Mouse (Mus musculus): ENCODE results near the gene Rbfox2. TPM values are rescaled to one million over a fixed set of nuclear protein-coding genes. Genes with fewer than 3 reads are reported as not detected.

Gene Rbfox2
- total RNA-seq, 2 experiments from 2014 or later, result 244 to 265 TPM

GRCm38 (mm10) chr15:77243876-77244560, 62.8 kb downstream of the Rbfox2 start:
- no peak for DNase-seq (ENCODE audit: low spot score in 2 of 2)
- intact Hi-C loops (cut with DNase I), result no loop called here

DNA sequence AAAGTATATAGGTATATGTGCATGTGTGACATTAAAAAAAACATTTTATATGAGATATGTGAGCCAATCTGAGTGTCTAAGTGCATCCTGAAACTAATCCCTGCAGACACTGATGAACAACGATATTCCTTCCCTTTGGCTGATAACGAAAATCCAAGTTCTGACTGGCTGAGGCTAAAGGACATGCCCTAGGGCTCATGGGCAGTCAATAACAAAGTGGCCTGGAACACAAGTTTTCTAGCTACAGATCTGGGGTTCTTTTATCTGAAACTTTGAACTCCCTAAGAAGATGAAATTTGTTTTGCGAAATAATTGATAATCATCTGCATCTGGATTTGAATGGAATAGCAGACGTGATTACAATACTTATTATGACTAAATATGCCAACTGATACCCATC, 66.2 kb downstream of the Rbfox2 start:
- intact Hi-C loops (cut with DNase I), result no loop called here
- no peak for DNase-seq (ENCODE audit: low spot score in 2 of 2)

- intact Hi-C loops (cut with DNase I), result no loop called here
- no peak for DNase-seq (ENCODE audit: low spot score in 2 of 2)
These were observed 67.2 kb downstream of the Rbfox2 start for GRCm38 (mm10) chr15:77239564-77239963.

- intact Hi-C loops (cut with DNase I), result no loop called here
- no peak for DNase-seq (ENCODE audit: low spot score in 2 of 2)
These were observed 69.1 kb downstream of the Rbfox2 start for GRCm38 (mm10) chr15:77237661-77238060.

GRCm38 (mm10) chr15:77236055-77236567, 70.7 kb downstream of the Rbfox2 start:
- intact Hi-C loops (cut with DNase I), result no loop called here
- DNase-seq (ENCODE audit: low spot score in 2 of 2), result no peak

GRCm38 (mm10) chr15:77235551-77235950, 71.3 kb downstream of the Rbfox2 start:
- intact Hi-C loops (cut with DNase I), result no loop called here
- DNase-seq (ENCODE audit: low spot score in 2 of 2), result no peak

- DNase-seq (ENCODE audit: low spot score in 2 of 2), result no peak
- intact Hi-C loops (cut with DNase I), result no loop called here
These were observed 72.5 kb downstream of the Rbfox2 start for GRCm38 (mm10) chr15:77234296-77234695.

DNA sequence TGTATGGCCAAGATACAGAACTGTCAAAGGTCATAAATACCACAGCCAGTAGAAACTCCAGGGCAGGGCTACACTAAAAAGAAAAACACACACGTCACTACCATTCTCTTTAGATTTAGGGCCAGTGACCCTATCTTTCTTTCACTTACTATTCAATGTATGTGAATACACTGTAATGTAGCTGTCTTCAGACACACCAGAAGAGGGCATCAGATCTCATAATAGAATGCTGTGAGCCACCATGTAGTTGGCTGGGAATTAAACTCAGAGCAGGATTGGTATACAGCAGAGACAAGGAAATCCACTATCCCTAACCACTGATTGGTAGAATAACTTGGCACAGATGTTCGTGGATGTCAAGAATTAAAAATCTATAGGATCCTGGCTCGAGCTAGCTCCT, 76.7 kb downstream of the Rbfox2 start:
- no peak for DNase-seq (ENCODE audit: low spot score in 2 of 2)

GRCm38 (mm10) chr15:77226831-77227354, 79.9 kb downstream of the Rbfox2 start:
- intact Hi-C loops (cut with DNase I), result loop anchor here (2.0 to 5.0 kb wide), 2 partner anchors 45 to 132 kb away; no protein-coding TSS in a partner anchor
- DNase-seq (ENCODE audit: low spot score in 2 of 2), result no peak

More for the DNA sequence above, 76.7 kb downstream of the Rbfox2 start:
- intact Hi-C loops (cut with DNase I), result no loop called here

DNA sequence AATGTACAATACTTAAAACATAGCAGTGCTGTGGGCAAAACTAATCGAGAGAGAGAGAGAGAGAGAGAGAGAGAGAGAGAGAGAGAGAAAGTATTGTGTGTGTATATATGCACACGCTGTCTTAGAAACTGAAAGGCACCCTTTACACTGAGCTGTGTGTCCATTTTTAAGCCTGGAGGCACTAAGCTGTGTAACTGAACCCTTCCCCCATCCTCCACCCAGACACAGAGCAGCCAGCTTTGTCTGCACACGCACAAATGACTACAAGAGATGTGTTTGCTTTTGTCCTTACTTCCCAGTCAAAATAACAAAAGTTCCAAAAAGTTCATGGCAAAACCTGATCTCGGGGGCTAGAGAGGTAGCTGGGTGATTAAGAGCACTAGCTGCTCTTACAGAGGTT, 80.9 kb downstream of the Rbfox2 start:
- intact Hi-C loops (cut with DNase I), result loop anchor here (1.0 to 5.0 kb wide), 3 partner anchors 46 to 133 kb away; no protein-coding TSS in a partner anchor

DNA sequence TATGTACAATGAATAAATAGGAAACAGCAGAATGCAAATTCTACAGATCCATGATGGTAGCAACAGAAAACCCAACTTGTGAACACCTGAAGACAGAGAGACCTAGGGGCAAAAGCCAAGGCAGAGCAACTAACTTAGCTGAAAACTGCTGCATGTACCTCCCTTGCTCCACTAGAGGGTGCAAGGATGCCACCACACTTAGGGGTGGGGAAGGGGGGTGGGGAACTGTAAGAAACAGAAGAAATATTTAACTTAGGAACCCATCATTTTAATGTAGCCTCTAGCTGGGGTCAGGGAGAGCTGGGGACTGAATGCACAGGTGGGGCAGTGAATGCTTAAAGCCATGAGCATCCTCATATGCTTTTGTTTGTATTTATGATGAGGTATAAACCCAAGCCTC, 81.5 kb downstream of the Rbfox2 start:
- no peak for DNase-seq (ENCODE audit: low spot score in 2 of 2)
- intact Hi-C loops (cut with DNase I), result loop anchor here (1.0 to 5.0 kb wide), 2 partner anchors 47 to 111 kb away; no protein-coding TSS in a partner anchor

More for the DNA sequence above, 80.9 kb downstream of the Rbfox2 start:
- DNase-seq (ENCODE audit: low spot score in 2 of 2), result no peak

GRCm38 (mm10) chr15:77220833-77221232, 86.0 kb downstream of the Rbfox2 start:
- intact Hi-C loops (cut with DNase I), result no loop called here

DNA sequence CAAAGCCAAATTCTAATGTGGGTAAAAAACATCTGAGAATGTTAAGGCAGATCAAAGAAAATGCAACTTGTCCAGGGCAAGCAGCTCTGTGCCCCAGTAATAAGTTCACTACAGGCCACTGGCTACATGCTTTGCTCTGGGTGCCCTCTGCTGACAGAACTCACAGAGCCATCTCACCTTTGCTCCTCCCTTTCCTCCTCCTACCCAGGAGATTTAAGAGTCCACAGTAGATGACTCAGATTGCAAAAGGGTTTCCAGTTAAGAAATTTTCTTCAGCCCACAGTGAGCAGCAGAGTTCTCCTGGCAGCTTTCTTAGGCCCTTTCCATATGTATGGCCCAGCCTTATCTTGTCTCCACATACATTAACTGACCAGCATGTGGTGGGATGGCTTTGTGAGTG, 86.7 kb downstream of the Rbfox2 start:
- peak in 1 of 2 experiments; percentile 50 for DNase-seq (ENCODE audit: low spot score in 2 of 2)
- intact Hi-C loops (cut with DNase I), result no loop called here

More at GRCm38 (mm10) chr15:77220833-77221232, 86.0 kb downstream of the Rbfox2 start:
- no peak for DNase-seq (ENCODE audit: low spot score in 2 of 2)

DNA sequence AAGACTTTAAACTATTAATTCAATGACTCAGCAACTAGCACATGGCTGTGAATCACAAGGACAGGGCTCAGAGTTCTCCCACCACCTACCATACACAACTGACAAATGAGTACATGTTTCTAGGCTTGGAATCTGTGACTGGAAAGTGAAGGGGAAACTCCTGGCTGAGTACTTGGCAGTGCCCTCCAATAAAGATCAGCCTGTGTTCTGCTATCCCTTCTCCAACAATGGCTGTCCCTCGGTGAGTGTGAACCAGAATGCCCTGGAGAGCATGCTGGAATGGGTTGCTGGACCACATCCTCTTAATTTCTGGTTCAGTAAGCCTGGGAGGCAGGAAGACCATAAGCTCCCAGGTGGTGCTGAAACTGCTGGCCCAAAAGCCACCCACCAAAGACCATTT, 87.2 kb downstream of the Rbfox2 start:
- intact Hi-C loops (cut with DNase I), result no loop called here
- no peak for DNase-seq (ENCODE audit: low spot score in 2 of 2)

DNA sequence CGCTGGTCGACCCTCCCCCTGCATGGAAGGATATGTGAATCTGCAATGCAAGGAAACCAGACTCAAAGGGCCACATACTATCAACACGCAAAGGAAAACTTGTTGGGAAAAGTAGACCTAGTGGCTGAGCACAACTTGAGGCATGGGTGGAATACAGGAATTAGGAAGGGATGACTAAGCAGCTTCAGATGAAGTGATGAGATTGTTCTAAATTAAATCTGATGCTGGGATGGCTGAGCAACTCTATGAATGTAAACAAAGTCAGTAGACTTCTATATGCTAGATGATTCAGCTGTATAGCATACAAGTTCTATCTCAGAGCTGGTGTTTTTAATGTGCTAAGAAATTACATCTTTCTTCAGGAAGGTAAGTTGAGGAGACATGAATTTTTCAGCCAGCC, 88.8 kb downstream of the Rbfox2 start:
- peak in 1 of 2 experiments; percentile 52 for DNase-seq (ENCODE audit: low spot score in 2 of 2)
- intact Hi-C loops (cut with DNase I), result no loop called here

DNA sequence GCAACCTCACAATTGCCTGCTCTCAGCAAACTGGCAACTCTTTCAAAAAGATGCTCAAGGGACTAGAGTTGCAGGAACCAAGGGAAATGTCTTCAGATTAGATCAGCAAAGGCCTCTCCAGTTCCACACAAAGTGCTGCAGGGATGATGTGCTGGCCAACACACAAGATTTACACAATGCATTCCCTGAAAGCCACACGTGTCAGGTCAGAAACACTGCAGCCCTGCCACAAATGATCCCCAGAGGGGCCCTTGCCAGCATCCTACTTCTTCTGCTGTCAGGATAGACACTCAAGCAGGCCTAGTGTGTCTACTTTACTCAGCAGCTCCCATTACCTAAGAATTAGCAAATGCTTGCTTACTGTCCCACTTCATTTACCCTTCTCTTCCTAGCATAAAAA, 89.3 kb downstream of the Rbfox2 start:
- no peak for DNase-seq (ENCODE audit: low spot score in 2 of 2)
- intact Hi-C loops (cut with DNase I), result no loop called here

DNA sequence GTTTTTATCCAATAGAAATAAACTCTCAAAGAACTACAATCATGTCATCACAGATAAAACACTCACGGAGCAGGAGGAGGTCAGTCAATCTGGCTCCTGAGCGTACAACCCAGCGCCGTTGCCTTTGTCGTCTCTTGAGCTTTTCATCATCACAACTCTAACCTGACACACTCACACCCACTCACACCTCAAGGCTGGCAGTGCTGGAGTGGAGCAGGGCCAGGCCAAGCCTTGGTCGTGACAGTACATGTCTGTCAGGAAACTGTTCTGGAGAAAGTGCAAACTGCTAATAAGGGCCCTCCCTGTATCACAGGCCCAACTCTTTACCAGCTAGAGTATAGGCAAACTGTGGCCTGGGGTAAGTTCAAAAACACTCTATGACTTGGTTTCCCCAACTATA, 90.1 kb downstream of the Rbfox2 start:
- DNase-seq (ENCODE audit: low spot score in 2 of 2), result no peak
- intact Hi-C loops (cut with DNase I), result no loop called here

GRCm38 (mm10) chr15:77215178-77215800, 91.5 kb downstream of the Rbfox2 start:
- intact Hi-C loops (cut with DNase I), result no loop called here
- DNase-seq (ENCODE audit: low spot score in 2 of 2), result no peak

GRCm38 (mm10) chr15:77214410-77215107, 92.2 kb downstream of the Rbfox2 start:
- DNase-seq (ENCODE audit: low spot score in 2 of 2), result no peak
- intact Hi-C loops (cut with DNase I), result no loop called here

DNA sequence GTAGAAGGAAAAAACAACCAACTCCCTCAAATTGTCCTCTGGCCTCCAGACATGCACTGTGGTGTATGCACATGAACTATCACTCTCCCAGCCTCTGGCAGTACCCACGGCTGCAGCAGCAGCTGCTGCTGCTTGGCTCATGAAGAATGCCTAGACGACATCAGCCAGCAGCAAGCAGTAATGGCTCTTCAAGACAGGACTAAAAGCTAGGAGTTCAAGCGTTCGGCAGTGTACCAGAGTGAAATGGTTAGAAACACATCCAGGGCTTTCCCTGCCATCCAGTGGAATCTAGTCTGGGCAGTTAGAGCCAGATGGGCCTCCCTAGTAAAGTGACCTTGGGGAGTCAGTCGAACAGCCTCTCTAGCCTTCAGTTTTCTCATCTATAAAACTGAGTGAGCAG, 93.0 kb downstream of the Rbfox2 start:
- intact Hi-C loops (cut with DNase I), result no loop called here
- no peak for DNase-seq (ENCODE audit: low spot score in 2 of 2)

Data from left cerebral cortex, postnatal 25 days (tissue).